Mouse (Mus musculus): ENCODE measurements at regions not wholly inside any gene's neighbourhood (a gene's known extent, or its start where the extent isn't known, plus 50 kb on each side); places are given as distances from the start of the nearest gene placed in this dataset.
"Not testable (repeated sequence)": the region's sequence is repeated elsewhere in the genome, so short reads cannot be mapped to it uniquely, and the experiment has no call there.

- not testable (repeated sequence) for DNase-seq (ENCODE audit: low read depth)
These were observed 58.7 kb upstream of the Srd5a3 start for GRCm38 (mm10) chr5:76081379-76081778.

- no peak for DNase-seq (ENCODE audit: low read depth)
These were observed 59.6 kb upstream of the Srd5a3 start for GRCm38 (mm10) chr5:76080429-76080828.

DNA sequence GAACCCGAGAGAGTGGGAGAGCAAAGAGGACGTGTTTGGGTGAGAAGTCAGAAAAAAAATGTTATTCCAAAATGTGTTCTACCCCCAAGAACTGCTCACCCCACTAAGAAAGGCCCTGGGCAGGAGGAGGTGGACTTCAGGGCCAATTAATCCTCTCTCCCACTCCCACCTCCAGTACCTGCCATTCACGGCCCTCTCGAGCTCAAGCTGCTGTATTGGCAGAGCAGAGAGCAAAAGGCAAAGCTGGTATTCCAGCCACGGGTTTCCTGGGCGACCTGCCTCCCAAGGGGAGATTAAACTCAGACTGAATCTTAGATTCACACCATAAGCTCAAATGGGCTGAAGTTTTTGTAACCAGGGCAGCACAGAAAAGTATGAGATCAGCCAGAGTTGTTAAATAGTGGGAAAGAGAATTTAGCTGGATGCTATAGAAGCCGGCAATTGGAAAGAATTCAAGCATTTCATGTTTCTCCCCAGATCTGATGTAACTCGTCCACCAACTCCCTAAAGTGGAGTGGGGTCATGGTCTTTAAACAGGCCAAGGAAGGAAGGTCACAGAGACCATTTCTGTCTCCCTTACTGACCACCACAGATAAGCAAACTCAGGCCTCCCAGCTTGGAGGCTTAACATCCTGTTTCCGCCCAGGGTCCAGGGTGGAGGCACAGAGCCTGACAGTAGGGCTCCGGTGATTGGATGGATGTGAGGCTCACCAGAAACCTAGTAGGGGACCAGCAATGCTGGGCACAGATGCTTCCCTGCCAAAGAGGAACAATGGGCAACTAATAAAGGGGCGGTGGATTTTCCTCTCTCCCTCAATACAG is 60.7 kb upstream of the Srd5a3 start:
- DNase-seq (ENCODE audit: low read depth), result no peak

GRCm38 (mm10) chr5:76078485-76078884 is 61.6 kb upstream of the Srd5a3 start:
- no peak for DNase-seq (ENCODE audit: low read depth)

DNA sequence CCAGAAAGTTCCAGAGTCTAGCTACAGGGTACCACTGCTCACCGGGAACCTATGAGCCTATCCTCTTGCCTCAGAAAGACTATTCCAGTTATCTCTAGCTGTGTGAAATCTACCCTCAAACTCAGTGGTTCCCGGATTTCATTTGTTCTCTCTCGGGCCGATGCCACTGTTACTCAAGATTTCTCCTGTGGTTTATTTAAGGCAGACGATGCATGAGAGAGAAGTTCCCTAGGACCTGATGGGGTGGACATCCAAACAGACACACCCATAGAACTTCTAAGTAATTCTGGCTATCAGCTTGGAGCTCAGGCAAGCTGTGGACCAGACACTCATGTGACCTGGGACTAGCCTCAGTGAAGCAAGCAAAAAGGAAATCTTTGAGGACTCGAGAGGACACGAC is 63.8 kb upstream of the Srd5a3 start:
- no peak for DNase-seq (ENCODE audit: low read depth)

GRCm38 (mm10) chr5:76075401-76075800 is 64.7 kb upstream of the Srd5a3 start:
- no peak for DNase-seq (ENCODE audit: low read depth)

DNA sequence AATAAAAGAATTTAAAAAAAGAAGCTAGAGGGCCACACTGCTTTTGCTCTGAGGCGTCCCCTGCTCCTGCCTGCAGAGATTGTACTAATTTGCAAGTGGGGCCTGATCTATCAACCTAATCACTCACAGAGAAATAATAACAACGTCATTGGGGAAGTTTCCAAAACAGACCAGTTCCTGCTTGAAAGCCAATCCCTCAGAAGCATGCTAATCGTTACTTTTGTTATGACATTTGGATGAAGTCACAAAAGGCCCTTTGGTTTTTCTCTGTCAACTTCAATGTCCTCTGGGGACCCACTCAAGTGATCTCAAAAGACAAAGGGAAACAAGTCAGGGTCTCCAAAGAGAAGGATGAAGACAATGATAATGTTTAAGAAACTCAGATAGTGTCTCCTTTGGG is 72.2 kb upstream of the Srd5a3 start:
- no peak for DNase-seq (ENCODE audit: low read depth)

- no peak for DNase-seq (ENCODE audit: low read depth)
These were observed 72.8 kb upstream of the Srd5a3 start for GRCm38 (mm10) chr5:76067231-76067630.

- DNase-seq (ENCODE audit: low read depth), result no peak
These were observed 74.3 kb upstream of the Srd5a3 start for GRCm38 (mm10) chr5:76065789-76066188.

DNA sequence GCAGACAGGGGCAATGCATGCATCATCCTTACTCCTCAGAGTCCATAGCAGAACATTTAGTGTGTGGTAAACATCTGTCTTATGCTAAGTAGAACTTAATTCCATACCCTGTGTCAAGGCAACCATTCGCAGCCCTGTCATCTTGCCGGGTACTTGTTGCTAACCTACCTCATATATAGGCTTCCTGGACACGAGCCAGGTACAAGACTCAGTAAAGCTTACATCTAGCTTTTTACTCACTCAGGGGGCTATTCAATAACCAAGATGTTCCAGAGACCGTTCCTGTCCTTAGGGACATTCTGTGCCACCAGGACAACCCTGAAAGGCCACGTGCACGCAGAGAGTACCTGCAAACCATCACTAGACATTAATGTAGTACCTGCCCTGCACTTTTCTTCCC is 74.8 kb upstream of the Srd5a3 start:
- no peak for DNase-seq (ENCODE audit: low read depth)

DNA sequence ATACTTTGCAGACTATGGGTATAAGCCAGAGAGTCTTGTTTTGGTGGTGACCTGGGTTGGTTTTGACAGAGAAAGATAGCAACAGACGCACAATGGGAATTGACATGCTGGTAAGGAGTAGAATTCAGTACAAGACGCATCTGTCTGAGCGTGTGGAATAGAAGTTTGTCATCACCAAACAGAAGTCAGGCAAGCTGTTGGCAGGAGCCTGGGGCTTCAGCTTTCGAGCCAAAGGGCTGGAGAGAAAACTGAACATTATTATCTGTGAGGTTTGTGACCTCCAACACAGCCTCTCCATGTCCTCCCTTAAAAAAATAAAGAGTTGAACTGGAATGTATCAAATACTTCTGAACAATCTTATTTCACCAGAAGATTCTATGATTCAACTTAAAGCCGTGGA is 75.4 kb upstream of the Srd5a3 start:
- no peak for DNase-seq (ENCODE audit: low read depth)

- no peak for DNase-seq (ENCODE audit: low read depth)
These were observed 76.6 kb upstream of the Srd5a3 start for GRCm38 (mm10) chr5:76063473-76063872.

GRCm38 (mm10) chr5:76058011-76058410 is 79.8 kb upstream of the Kdr start:
- DNase-seq (ENCODE audit: low read depth), result no peak

- no peak for DNase-seq (ENCODE audit: low read depth)
These were observed 77.6 kb upstream of the Kdr start for GRCm38 (mm10) chr5:76055849-76056248.

- no peak for DNase-seq (ENCODE audit: low read depth)
These were observed 74.5 kb upstream of the Kdr start for GRCm38 (mm10) chr5:76052782-76053181.

GRCm38 (mm10) chr5:76051658-76052057 is 73.4 kb upstream of the Kdr start:
- no peak for DNase-seq (ENCODE audit: low read depth)

GRCm38 (mm10) chr5:76048103-76048874 is 70.0 kb upstream of the Kdr start:
- peak; percentile 16 for DNase-seq (ENCODE audit: low read depth)

GRCm38 (mm10) chr5:76043521-76044510 is 65.6 kb upstream of the Kdr start:
- no peak for DNase-seq (ENCODE audit: low read depth)

GRCm38 (mm10) chr5:76040454-76041203 is 62.4 kb upstream of the Kdr start:
- DNase-seq (ENCODE audit: low read depth), result peak; percentile 12

DNA sequence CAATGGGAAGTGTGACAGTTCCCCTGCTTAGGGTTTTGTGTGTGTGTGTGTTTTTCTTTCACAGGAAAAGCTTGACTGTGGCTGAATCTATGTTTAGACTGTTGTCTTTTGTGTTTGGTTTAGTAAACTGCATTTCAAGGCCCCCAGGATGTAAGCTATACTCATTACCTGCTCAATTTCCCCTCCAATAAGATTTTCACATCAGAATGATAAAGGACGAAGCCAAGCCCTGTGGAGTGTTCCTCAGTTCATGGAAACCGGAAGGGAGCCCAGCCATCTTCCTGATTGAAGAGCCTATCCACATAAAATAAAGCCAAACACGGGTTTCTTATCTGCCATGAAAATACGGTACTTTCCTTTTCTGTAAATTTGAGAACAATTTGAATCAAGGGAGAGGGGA is 50.5 kb upstream of the Kdr start:
- DNase-seq (ENCODE audit: low read depth), result no peak
